Comparison of ENCODE assay signal across 27 mouse cellular contexts in genomic region chr6:41080121-41080520, GRCm38 (mm10). TPM values are rescaled to one million over a fixed set of nuclear protein-coding genes. Genes with fewer than 3 reads are reported as not detected.
"Had no signal": no experiment of that assay in that cellular context is flagged by ENCODE, and none has a peak within 500 bp of the region (broad histone marks: within the 10 kb centered on the region; RNA-seq: fewer than 3 reads in every experiment).

No protein-coding gene starts in this region.

- H3K4me3 ChIP-seq: heart, embryonic 10.5 days; heart, embryonic 13.5 days; heart, embryonic 15.5 days; hindbrain, embryonic 13.5 days; hindbrain, embryonic 15.5 days; kidney, embryonic 15.5 days; limb, embryonic 12.5 days; limb, embryonic 15.5 days; liver, embryonic 12.5 days had no signal

- ATAC-seq: hindbrain, postnatal 0 days; intestine, embryonic 16.5 days; liver, embryonic 12.5 days had no signal

- H3K9ac ChIP-seq: heart, embryonic 13.5 days; heart, embryonic 15.5 days; hindbrain, embryonic 13.5 days; hindbrain, embryonic 15.5 days; kidney, embryonic 15.5 days; limb, embryonic 12.5 days; limb, embryonic 15.5 days; liver, embryonic 12.5 days had no signal

- DNase-seq: gastrocnemius, postnatal 10 days; gastrocnemius, postnatal 25 days; heart, adult 18-20 months; heart, postnatal 14 days; heart, postnatal 36 days; kidney, adult 11 months; kidney, adult 2 months; kidney, adult 9 months; kidney, postnatal 14 days; kidney, postnatal 36 days; layer of hippocampus, adult 9-11 months; layer of hippocampus, postnatal 36 days; left cerebral cortex, postnatal 4 days had no signal

- H3K27me3 ChIP-seq: heart, embryonic 13.5 days; heart, embryonic 15.5 days; hindbrain, embryonic 13.5 days; hindbrain, embryonic 15.5 days; kidney, embryonic 15.5 days; limb, embryonic 12.5 days; limb, embryonic 15.5 days; liver, embryonic 12.5 days had no signal

- H3K36me3 ChIP-seq: heart, embryonic 10.5 days; heart, embryonic 13.5 days; heart, embryonic 15.5 days; hindbrain, embryonic 13.5 days; hindbrain, embryonic 15.5 days; kidney, embryonic 15.5 days; limb, embryonic 12.5 days; limb, embryonic 15.5 days; liver, embryonic 12.5 days had no signal

- H3K27ac ChIP-seq: heart, embryonic 10.5 days; heart, embryonic 13.5 days; heart, embryonic 15.5 days; hindbrain, embryonic 13.5 days; hindbrain, embryonic 15.5 days; hindbrain, postnatal 0 days; kidney, embryonic 15.5 days; kidney, postnatal 0 days; limb, embryonic 12.5 days; limb, embryonic 15.5 days; liver, embryonic 12.5 days had no signal

- H3K9me3 ChIP-seq: heart, embryonic 10.5 days; heart, embryonic 13.5 days; heart, embryonic 15.5 days; hindbrain, embryonic 13.5 days; hindbrain, embryonic 15.5 days; kidney, embryonic 15.5 days; limb, embryonic 12.5 days; limb, embryonic 15.5 days; liver, embryonic 12.5 days had no signal

- H3K4me2 ChIP-seq: heart, embryonic 13.5 days; heart, embryonic 15.5 days; hindbrain, embryonic 13.5 days; hindbrain, embryonic 15.5 days; kidney, embryonic 15.5 days; limb, embryonic 12.5 days; limb, embryonic 15.5 days; liver, embryonic 12.5 days had no signal

- H3K4me1 ChIP-seq: heart, embryonic 10.5 days; heart, embryonic 13.5 days; heart, embryonic 15.5 days; kidney, embryonic 15.5 days; limb, embryonic 15.5 days; liver, embryonic 12.5 days had no signal

RNA-seq across cellular contexts. Expression of gene 2210010C04Rik, which starts 44.8 kb away (rescaled TPM):
- polyA plus RNA-seq: heart, embryonic 10.5 days; heart, embryonic 13.5 days; heart, embryonic 15.5 days; heart, postnatal 0 days; hindbrain, embryonic 11.5 days; hindbrain, embryonic 13.5 days; hindbrain, embryonic 15.5 days; hindbrain, postnatal 0 days; kidney, embryonic 15.5 days; kidney, postnatal 0 days; limb, embryonic 12.5 days; limb, embryonic 15.5 days; liver, embryonic 12.5 days had no signal
